Mouse (Mus musculus) ES-E14 (cell line): ENCODE results near the gene Tbc1d13. TPM values are rescaled to one million over a fixed set of nuclear protein-coding genes. Genes with fewer than 3 reads are reported as not detected.
A peak's percentile ranks its signal among the peaks of the same experiment; 100 is the strongest.

Experiments used
- DNase-seq: peaks from one replicate; pipeline ENCODE4 v3.0.0-alpha.2; 2013; ENCODE audit warnings: low read depth, low spot score
- H3K27ac ChIP-seq: 2 replicates; pipeline ENCODE4 v1.5.1; 2012; ENCODE audit warnings: low read depth, mild to moderate bottlenecking, low read length, moderate library complexity, mixed read lengths; ENCODE audit not compliant: poor library complexity, insufficient read depth, severe bottlenecking
- H3K36me3 ChIP-seq: 2 replicates; pipeline ENCODE4 v1.6.1; 2012; ENCODE audit warnings: mild to moderate bottlenecking, low read length, moderate library complexity, mixed read lengths; ENCODE audit not compliant: control insufficient read depth, poor library complexity, insufficient read depth, severe bottlenecking
- H3K4me1 ChIP-seq, 2 experiments: fragments of 150-350 bp in 1 of 2; sonication (generic) in 1 of 2; 2 replicates each; pipeline ENCODE4 v1.6.1; 2012; ENCODE audit warnings: low read length in 2 of 2, mild to moderate bottlenecking in 1 of 2, mixed read lengths in 1 of 2; ENCODE audit not compliant: control insufficient read depth in 2 of 2, insufficient read depth in 2 of 2, poor library complexity in 1 of 2
- H3K4me3 ChIP-seq, 2 experiments: fragments of 150-350 bp in 1 of 2; sonication (generic) in 1 of 2; 2 replicates each; pipeline ENCODE4 v1.5.1; 2012; ENCODE audit warnings: low read length in 2 of 2, low read depth in 1 of 2, mild to moderate bottlenecking in 1 of 2, mixed read lengths in 1 of 2; ENCODE audit not compliant: insufficient read depth in 1 of 2, poor library complexity in 1 of 2, severe bottlenecking in 1 of 2
- H3K9ac ChIP-seq: 2 replicates; pipeline ENCODE4 v1.6.1; 2012; ENCODE audit warnings: low read depth, mild to moderate bottlenecking, low read length, mixed read lengths; ENCODE audit not compliant: poor library complexity, insufficient read depth, severe bottlenecking
- H3K9me3 ChIP-seq: fragments of 150-350 bp; sonication (generic); 2 replicates; pipeline ENCODE4 v1.6.1; 2012; ENCODE audit warnings: low read depth, mild to moderate bottlenecking, low read length; ENCODE audit not compliant: control insufficient read depth, insufficient read depth
- CHD2 ChIP-seq: IDR thresholded peaks from 2 replicates; pipeline ENCODE4 v1.6.1; 2014; ENCODE audit warnings: mild to moderate bottlenecking, low read depth, low read length, inconsistent platforms
- HCFC1 ChIP-seq: IDR thresholded peaks from 2 replicates; pipeline ENCODE4 v1.6.1; 2012; ENCODE audit warnings: low read length, inconsistent platforms, borderline replicate concordance; ENCODE audit not compliant: insufficient read depth
- MAFK ChIP-seq: IDR thresholded peaks from 2 replicates; pipeline ENCODE4 v1.6.1; 2014; ENCODE audit warnings: mild to moderate bottlenecking, low read depth, low read length, inconsistent platforms; ENCODE audit not compliant: insufficient read depth
- ZC3H11A ChIP-seq: IDR thresholded peaks from 2 replicates; pipeline ENCODE4 v1.6.1; 2012; ENCODE audit warnings: low read depth, mild to moderate bottlenecking, inconsistent platforms, low read length, borderline replicate concordance
- ZNF384 ChIP-seq: IDR thresholded peaks from 2 replicates; pipeline ENCODE4 v1.6.1; 2012; ENCODE audit warnings: low read depth, low read length, inconsistent platforms
- in situ Hi-C, 2 experiments: fragments of 600-800 bp; cut with MboI; formaldehyde crosslinking; loops; one replicate each; pipeline ENCODE4 v1.15.1; 2025; ENCODE audit warnings: low sequenced_read_pairs in 2 of 2, inconsistent platforms in 1 of 2; ENCODE audit not compliant: unreplicated experiment in 2 of 2
- total RNA-seq: library from RNA; depleted of rRNA; stranded (reverse); fragments of 300-350 nt; gene quantifications from 2 replicates; pipeline ENCODE4 v1.2.3, GENCODE M21; 2012

The Tbc1d13 gene
- total RNA-seq, 1 experiment: 62.4 TPM

- no peaks in the 10 kb centered on the region; a peak in 1 of 4 replicates for H3K4me1 ChIP-seq
- TF ChIP-seq MAFK (no peak), CHD2 (no peak), ZNF384 (no peak), HCFC1 (no peak), ZC3H11A (no peak)
- H3K4me3 ChIP-seq: no peak overlapping the region
- in situ Hi-C loops: loop anchor here in 1 of 2 experiments (5.0 kb wide), 1 partner anchor 49 kb away; no protein-coding TSS in a partner anchor
- DNase-seq: no peak
- peaks cover 33% of the 10 kb centered on the region; the same call in 1 of the 2 replicates for H3K36me3 ChIP-seq
- H3K9ac ChIP-seq: no peak overlapping the region
- no peak overlapping the region for H3K27ac ChIP-seq
- no peaks in the 10 kb centered on the region for H3K9me3 ChIP-seq
These were observed 25.3 kb upstream of the Tbc1d13 start for GRCm38 (mm10) chr2:30108260-30108659.

- Histone ChIP-seq H3K27ac (no peak overlapping the region), H3K9me3 (no peaks in the 10 kb centered on the region), H3K9ac (no peak overlapping the region), H3K36me3 (peaks cover 29% of the 10 kb centered on the region; the same call in 1 of the 2 replicates), H3K4me3 (no peak overlapping the region), H3K4me1 (peaks cover 0 to 3% of the 10 kb centered on the region in 2 experiments; a peak in 1 of 4 replicates)
- no peak for DNase-seq
- TF ChIP-seq ZC3H11A (no peak), MAFK (no peak), ZNF384 (no peak), HCFC1 (no peak), CHD2 (no peak)
- in situ Hi-C loops: no loop called here
These were observed 22.0 kb upstream of the Tbc1d13 start for GRCm38 (mm10) chr2:30111500-30111899.

GRCm38 (mm10) chr2:30112564-30112963, 21.0 kb upstream of the Tbc1d13 start:
- in situ Hi-C loops: no loop called here
- no peak for TF ChIP-seq MAFK
- no peak for TF ChIP-seq ZNF384
- no peak for TF ChIP-seq HCFC1
- TF ChIP-seq CHD2: no peak
- no peak for TF ChIP-seq ZC3H11A
- Histone ChIP-seq H3K9me3 (no peaks in the 10 kb centered on the region), H3K4me1 (peaks cover 0 to 3% of the 10 kb centered on the region in 2 experiments; a peak in 1 of 4 replicates), H3K36me3 (peaks cover 24% of the 10 kb centered on the region; the same call in 1 of the 2 replicates), H3K4me3 (no peak overlapping the region), H3K27ac (no peak overlapping the region), H3K9ac (no peak overlapping the region)
- DNase-seq: no peak

- TF ChIP-seq ZC3H11A (no peak), HCFC1 (no peak)
- Histone ChIP-seq H3K4me3 (no peak overlapping the region), H3K9me3 (no peaks in the 10 kb centered on the region), H3K27ac (peak overlapping the region; percentile 17; the same call in 1 of the 2 replicates), H3K36me3 (no peaks in the 10 kb centered on the region; the same call in 1 of the 2 replicates), H3K9ac (no peak overlapping the region), H3K4me1 (peaks cover 2 to 20% of the 10 kb centered on the region in 2 experiments; a peak in 3 of 4 replicates)
- DNase-seq: no peak
- in situ Hi-C loops: no loop called here
These were observed 13.9 kb upstream of the Tbc1d13 start for GRCm38 (mm10) chr2:30119641-30120051.
